Mouse (Mus musculus): ENCODE data around the gene Hoxa6.
A peak's percentile ranks its signal among the peaks of the same experiment; 100 is the strongest.

The Hoxa6 gene

DNA sequence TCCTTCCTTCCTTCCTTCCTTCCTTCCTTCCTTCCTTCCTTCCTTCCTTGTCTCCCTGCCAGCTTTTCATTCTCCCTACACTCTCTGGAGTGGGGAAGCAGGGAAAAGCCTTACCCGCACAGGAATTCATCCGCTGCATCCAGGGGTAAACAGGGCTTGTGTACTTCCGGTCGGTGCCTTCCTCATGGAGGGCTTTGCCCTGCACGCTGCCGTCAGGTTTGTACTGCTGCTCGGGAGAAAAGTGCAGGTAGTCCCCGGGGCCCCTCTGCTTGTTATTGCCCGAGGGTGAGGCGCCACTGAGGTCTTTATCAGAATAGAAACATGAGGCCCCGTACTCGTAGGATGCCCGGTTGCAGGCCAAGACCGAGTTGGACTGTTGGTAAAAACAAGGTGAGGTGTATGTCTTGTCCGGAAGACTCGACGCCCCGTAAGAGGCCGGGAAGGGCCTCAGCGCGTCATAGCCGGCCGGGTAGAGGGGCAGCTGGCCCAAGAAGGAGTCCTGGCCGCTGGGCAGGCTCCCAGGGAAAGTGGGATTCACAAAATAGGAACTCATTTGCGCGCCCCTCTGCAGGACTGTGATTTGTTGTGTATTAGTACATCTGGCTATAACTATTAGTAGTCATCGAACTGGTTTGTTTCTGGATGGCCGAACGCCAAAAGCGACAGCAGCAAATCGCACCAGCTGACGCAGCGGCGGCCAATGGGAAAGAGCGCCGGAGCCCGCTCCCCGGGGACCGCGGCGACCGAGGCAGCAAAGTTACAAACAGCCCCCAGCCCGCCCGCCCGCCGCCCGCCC lies at the start of gene Hoxa6:
Gene Hoxa6 (minus strand): TSS at position 651 of the 796 bp plus-strand sequence.
- peak; percentile 58 for DNase-seq (ENCODE audit: low read depth, low spot score)

GRCm38 (mm10) chr6:52256956-52257355 lies 48.4 kb upstream of the Hoxa6 start:
- peak; percentile 78 for DNase-seq (ENCODE audit: low read depth, low spot score)

DNA sequence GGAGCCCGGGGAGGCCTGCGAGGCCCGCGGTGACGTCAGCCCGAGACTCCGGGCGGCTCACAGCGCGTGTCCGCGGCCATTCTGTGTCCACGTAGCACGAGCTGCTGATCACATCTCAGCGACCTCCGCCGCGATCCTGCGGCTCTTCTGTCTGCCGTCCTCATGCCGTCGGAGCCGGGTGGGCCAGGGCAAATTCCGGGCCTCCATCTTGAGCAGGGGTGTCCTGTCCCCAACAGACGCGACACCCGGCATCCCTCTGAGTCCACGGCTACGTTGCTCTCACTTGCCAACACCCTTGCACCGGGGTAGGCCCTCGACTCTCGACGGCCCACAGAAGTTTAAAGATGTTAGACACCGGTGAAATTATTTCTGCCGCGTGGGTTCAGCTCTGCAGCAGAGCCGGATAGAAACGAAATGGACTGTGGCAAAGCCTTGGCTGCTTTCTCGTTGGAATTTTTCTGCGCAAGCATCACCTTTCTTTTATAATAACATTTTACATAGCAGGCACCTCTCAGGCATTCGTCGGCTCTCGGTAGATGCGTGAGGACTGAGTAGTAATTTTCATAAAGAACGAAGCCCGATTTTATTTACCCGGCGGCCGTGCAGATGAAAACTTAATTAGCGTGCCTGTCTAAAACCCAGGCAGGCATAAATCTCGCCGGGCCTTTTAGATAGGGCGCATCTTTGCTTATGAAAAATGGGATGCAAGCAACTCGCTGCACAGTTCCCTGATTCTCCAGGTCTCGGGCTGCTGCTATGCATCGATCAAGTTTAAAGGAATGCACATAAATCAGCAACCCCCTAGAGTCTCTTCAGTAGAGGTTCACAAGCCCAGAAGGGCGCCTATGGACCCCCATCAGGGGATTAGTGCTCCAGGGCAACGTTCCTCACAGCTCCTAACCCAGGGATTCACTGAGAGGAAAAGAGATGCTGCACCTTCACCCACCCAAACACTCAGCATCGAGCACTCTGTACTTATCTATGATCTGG lies 45.3 kb upstream of the Hoxa6 start:
- DNase-seq (ENCODE audit: low read depth, low spot score): peak; percentile 57

GRCm38 (mm10) chr6:52252775-52253376 lies 44.4 kb upstream of the Hoxa6 start:
- peak; percentile 70 for DNase-seq (ENCODE audit: low read depth, low spot score)

- DNase-seq (ENCODE audit: low read depth, low spot score): peak; percentile 55
Observed at GRCm38 (mm10) chr6:52252016-52252774, 43.7 kb upstream of the Hoxa6 start.

GRCm38 (mm10) chr6:52251177-52251879 lies 42.8 kb upstream of the Hoxa6 start:
- no peak for DNase-seq (ENCODE audit: low read depth, low spot score)

- no peak for DNase-seq (ENCODE audit: low read depth, low spot score)
Observed at GRCm38 (mm10) chr6:52249826-52250225, 41.3 kb upstream of the Hoxa6 start.

DNA sequence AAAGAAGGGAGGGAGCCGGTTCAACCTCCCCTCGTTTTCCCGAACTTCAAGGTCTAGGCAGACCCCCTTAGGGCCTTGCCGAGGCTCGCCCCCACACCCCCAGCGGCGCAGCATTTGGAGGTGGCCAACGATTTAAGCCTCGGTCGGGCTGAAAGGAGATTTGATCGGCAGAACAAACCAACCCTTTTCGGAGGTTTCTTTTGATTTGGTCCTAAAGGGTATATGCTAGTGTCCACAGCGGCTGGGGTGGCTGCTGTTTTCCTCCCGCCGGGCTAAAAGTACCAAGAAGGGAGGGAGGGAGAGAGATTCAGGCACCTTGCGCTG lies 40.9 kb upstream of the Hoxa6 start:
- DNase-seq (ENCODE audit: low read depth, low spot score): no peak

DNA sequence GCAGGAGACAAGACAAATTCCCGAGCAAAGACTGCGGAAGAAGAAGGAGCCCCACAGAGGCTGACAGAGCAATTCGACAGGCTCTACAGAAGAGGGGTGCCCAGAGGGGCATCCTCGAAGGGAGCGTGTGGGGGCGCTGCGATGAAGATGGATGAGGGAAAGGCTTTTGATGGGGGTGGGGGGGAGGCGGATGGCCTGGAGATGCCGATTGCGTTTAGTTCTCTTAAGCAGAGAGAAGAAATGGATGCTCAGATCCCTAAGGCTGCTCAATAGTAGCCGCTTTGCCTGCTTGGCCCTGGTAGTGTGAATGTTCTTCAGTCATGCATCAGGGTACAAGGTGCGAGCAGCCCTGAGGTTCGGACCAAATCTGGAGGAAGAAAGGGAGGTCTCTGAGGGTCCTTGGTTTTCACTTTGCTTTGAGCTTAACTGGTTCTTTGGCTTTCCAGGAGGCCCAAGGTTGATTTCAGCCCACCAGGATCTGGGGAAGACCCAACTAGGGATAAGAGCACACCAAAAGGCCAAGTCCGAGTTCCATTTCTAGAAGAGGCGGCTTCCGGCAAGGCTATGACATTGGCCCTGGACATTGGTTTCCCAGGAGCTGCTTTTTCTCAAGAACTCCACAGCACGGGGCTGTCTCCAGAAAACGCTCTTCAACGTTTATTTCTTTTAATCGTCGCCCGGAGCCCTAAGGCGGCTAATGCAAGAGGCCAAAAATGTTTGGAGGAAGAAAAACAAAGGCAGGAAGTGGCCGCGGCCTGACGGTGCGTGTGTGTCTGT lies 40.3 kb upstream of the Hoxa6 start:
- peak; percentile 43 for DNase-seq (ENCODE audit: low read depth, low spot score)

- peak; percentile 58 for DNase-seq (ENCODE audit: low read depth, low spot score)
Observed at GRCm38 (mm10) chr6:52247766-52248637, 39.5 kb upstream of the Hoxa6 start.

- no peak for DNase-seq (ENCODE audit: low read depth, low spot score)
Observed at GRCm38 (mm10) chr6:52246916-52247315, 38.4 kb upstream of the Hoxa6 start.

- peak; percentile 66 for DNase-seq (ENCODE audit: low read depth, low spot score)
Observed at GRCm38 (mm10) chr6:52246403-52246803, 37.9 kb upstream of the Hoxa6 start.

GRCm38 (mm10) chr6:52245757-52246142 lies 37.2 kb upstream of the Hoxa6 start, which contains the start of gene Hoxa11:
Hoxa11 (minus strand) TSS chr6:52245810.
- DNase-seq (ENCODE audit: low read depth, low spot score): no peak

- DNase-seq (ENCODE audit: low read depth, low spot score): peak; percentile 64
Observed at GRCm38 (mm10) chr6:52245040-52245756, 36.7 kb upstream of the Hoxa6 start.

GRCm38 (mm10) chr6:52244471-52245039 lies 36.0 kb upstream of the Hoxa6 start:
- DNase-seq (ENCODE audit: low read depth, low spot score): no peak

GRCm38 (mm10) chr6:52243681-52244121 lies 35.2 kb upstream of the Hoxa6 start:
- peak; percentile 67 for DNase-seq (ENCODE audit: low read depth, low spot score)

GRCm38 (mm10) chr6:52242801-52243332 lies 34.3 kb upstream of the Hoxa6 start:
- peak; percentile 35 for DNase-seq (ENCODE audit: low read depth, low spot score)

All from ZHBTc4 (cell line).